Comparison of ENCODE assay signal across 23 mouse cellular contexts in genomic region chr14:14970633-14971032, GRCm38 (mm10).
A peak's percentile ranks its signal among the peaks of the same experiment; 100 is the strongest.
DNase-seq lines count a peak whose midpoint lies in the region; ATAC-seq lines count a peak whose summit lies in the region.
"Had no signal": no experiment of that assay in that cellular context is flagged by ENCODE, and none has a peak within 500 bp of the region (broad histone marks: within the 10 kb centered on the region; RNA-seq: fewer than 3 reads in every experiment).

No protein-coding gene starts in this region.

- H3K4me2 ChIP-seq in liver, embryonic 12.5 days: no peak overlapping the region
- no peak overlapping the region for H3K4me2 ChIP-seq in liver, embryonic 13.5 days
- H3K4me2 ChIP-seq in liver, embryonic 16.5 days (ENCODE audit: low read depth, low read length): no peak overlapping the region
- H3K4me2 ChIP-seq: embryonic facial prominence, embryonic 12.5 days; embryonic facial prominence, embryonic 15.5 days; forebrain, embryonic 13.5 days; heart, embryonic 11.5 days; hindbrain, embryonic 12.5 days; hindbrain, embryonic 15.5 days had no signal

- no peak overlapping the region for H3K4me3 ChIP-seq in liver, embryonic 12.5 days
- H3K4me3 ChIP-seq in liver, embryonic 13.5 days (replicated peaks): no peak overlapping the region
- H3K4me3 ChIP-seq in liver, embryonic 16.5 days (ENCODE audit: low read depth, low read length): no peak overlapping the region
- H3K4me3 ChIP-seq: embryonic facial prominence, embryonic 12.5 days; embryonic facial prominence, embryonic 15.5 days; forebrain, embryonic 10.5 days; forebrain, embryonic 13.5 days; gastrocnemius, adult 2 months; hindbrain, embryonic 12.5 days; hindbrain, embryonic 15.5 days had no signal

- no peak for DNase-seq in liver
- no peak for DNase-seq in liver, embryonic 13.5 days
- no peak for DNase-seq in kidney, postnatal 25 days
- no peak for DNase-seq in lung, adult 18-20 months
- no peak for DNase-seq in lung, postnatal 10 days
- DNase-seq: cerebellum, adult 18-20 months; cerebellum, adult 9-10 months; cerebellum, postnatal 14 days; gastrocnemius, adult 2 months; gastrocnemius, postnatal 14 days had no signal

- WGBS in liver, embryonic 12.5 days (ENCODE audit: insufficient replicate concordance): 41% methylated on average over 2 of the region's 2 CpGs
- 32% methylated on average over 2 of the region's 2 CpGs for WGBS in liver, embryonic 13.5 days (ENCODE audit: insufficient replicate concordance)
- 30% methylated on average over 2 of the region's 2 CpGs for WGBS in liver, embryonic 16.5 days (ENCODE audit: insufficient replicate concordance)

- no peak overlapping the region for H3K27ac ChIP-seq in liver, embryonic 12.5 days
- no peak overlapping the region for H3K27ac ChIP-seq in liver, embryonic 13.5 days
- no peak overlapping the region for H3K27ac ChIP-seq in liver, embryonic 16.5 days (ENCODE audit: low read length)
- H3K27ac ChIP-seq: embryonic facial prominence, embryonic 12.5 days; embryonic facial prominence, embryonic 15.5 days; forebrain, embryonic 10.5 days; forebrain, embryonic 13.5 days; gastrocnemius, adult 2 months; hindbrain, embryonic 12.5 days; hindbrain, embryonic 15.5 days had no signal

- H3K9me3 ChIP-seq in liver, embryonic 12.5 days (replicated peaks): no peaks in the 10 kb centered on the region
- H3K9me3 ChIP-seq in liver, embryonic 13.5 days (replicated peaks): no peaks in the 10 kb centered on the region
- H3K9me3 ChIP-seq in liver, embryonic 16.5 days (replicated peaks; ENCODE audit: control insufficient read depth, low read length): no peaks in the 10 kb centered on the region
- H3K9me3 ChIP-seq: embryonic facial prominence, embryonic 12.5 days; embryonic facial prominence, embryonic 15.5 days; forebrain, embryonic 10.5 days; forebrain, embryonic 13.5 days; G1E; hindbrain, embryonic 12.5 days; hindbrain, embryonic 15.5 days had no signal

- no peaks in the 10 kb centered on the region for H3K36me3 ChIP-seq in liver, embryonic 12.5 days
- no peaks in the 10 kb centered on the region for H3K36me3 ChIP-seq in liver, embryonic 13.5 days
- no peaks in the 10 kb centered on the region for H3K36me3 ChIP-seq in liver, embryonic 16.5 days (ENCODE audit: control insufficient read depth, insufficient read depth)
- H3K36me3 ChIP-seq: embryonic facial prominence, embryonic 12.5 days; embryonic facial prominence, embryonic 15.5 days; forebrain, embryonic 10.5 days; G1E; hindbrain, embryonic 12.5 days; hindbrain, embryonic 15.5 days had no signal

- H3K9ac ChIP-seq in liver, embryonic 12.5 days: no peak overlapping the region
- no peak overlapping the region for H3K9ac ChIP-seq in liver, embryonic 13.5 days
- no peak overlapping the region for H3K9ac ChIP-seq in liver, embryonic 16.5 days (ENCODE audit: low read depth, low read length)
- H3K9ac ChIP-seq: embryonic facial prominence, embryonic 12.5 days; embryonic facial prominence, embryonic 15.5 days; forebrain, embryonic 13.5 days; hindbrain, embryonic 12.5 days; hindbrain, embryonic 15.5 days had no signal

- H3K27me3 ChIP-seq in liver, embryonic 12.5 days (replicated peaks): 0 out of 2 replicates have a peak, but pooled peaks cover 3% of the 10 kb centered on the region
- no peaks in the 10 kb centered on the region for H3K27me3 ChIP-seq in liver, embryonic 13.5 days
- no peaks in the 10 kb centered on the region for H3K27me3 ChIP-seq in liver, embryonic 16.5 days (ENCODE audit: control insufficient read depth, insufficient read depth, low read depth, low read length)
- H3K27me3 ChIP-seq: CH12.LX; embryonic facial prominence, embryonic 12.5 days; embryonic facial prominence, embryonic 15.5 days; forebrain, embryonic 13.5 days; hindbrain, embryonic 12.5 days; hindbrain, embryonic 15.5 days; Patski had no signal

- peak; percentile 87 for ATAC-seq in liver, embryonic 12.5 days
- ATAC-seq in liver, embryonic 13.5 days (ENCODE audit: low read depth): peak; percentile 83
- peak; percentile 79 for ATAC-seq in liver, embryonic 16.5 days (ENCODE audit: low read depth)
- ATAC-seq: forebrain, embryonic 13.5 days; forebrain, embryonic 16.5 days; Patski had no signal

- peaks cover 10% of the 10 kb centered on the region; the same call in 1 of the 2 replicates for H3K4me1 ChIP-seq in liver, embryonic 12.5 days
- H3K4me1 ChIP-seq in liver, embryonic 13.5 days (replicated peaks): peaks cover 11% of the 10 kb centered on the region
- H3K4me1 ChIP-seq in liver, embryonic 16.5 days (ENCODE audit: control insufficient read depth, low read depth, low read length): peaks cover 3% of the 10 kb centered on the region
- H3K4me1 ChIP-seq: embryonic facial prominence, embryonic 12.5 days; embryonic facial prominence, embryonic 15.5 days; forebrain, embryonic 10.5 days; forebrain, embryonic 13.5 days; hindbrain, embryonic 12.5 days; hindbrain, embryonic 15.5 days had no signal
